Mouse (Mus musculus): ENCODE data around the gene Evx1. TPM values are rescaled to one million over a fixed set of nuclear protein-coding genes. Genes with fewer than 3 reads are reported as not detected.

Gene Evx1
- polyA plus RNA-seq, 1 experiment from 2014 or later, result not detected

DNA sequence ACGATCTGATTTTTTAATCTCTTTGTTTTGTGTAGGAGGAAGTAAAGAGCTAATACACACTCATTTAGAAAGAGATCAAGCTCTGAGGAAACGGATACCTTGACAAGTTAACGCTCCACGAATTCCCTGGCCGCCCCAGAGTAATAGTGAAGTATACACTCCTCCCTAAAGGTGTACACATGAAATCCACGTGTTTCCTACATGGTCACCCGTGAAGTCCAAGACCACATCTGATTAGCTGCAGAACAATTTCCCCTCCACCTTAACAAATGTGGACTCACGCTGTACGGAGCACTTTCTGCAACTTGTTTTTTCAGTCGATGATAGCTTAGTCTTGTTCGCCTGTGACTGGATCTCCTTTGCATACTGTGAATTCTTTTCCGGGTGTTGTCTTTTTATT, 23.1 kb upstream of the Evx1 start:
- no peak for DNase-seq (ENCODE audit: low spot score)

DNA sequence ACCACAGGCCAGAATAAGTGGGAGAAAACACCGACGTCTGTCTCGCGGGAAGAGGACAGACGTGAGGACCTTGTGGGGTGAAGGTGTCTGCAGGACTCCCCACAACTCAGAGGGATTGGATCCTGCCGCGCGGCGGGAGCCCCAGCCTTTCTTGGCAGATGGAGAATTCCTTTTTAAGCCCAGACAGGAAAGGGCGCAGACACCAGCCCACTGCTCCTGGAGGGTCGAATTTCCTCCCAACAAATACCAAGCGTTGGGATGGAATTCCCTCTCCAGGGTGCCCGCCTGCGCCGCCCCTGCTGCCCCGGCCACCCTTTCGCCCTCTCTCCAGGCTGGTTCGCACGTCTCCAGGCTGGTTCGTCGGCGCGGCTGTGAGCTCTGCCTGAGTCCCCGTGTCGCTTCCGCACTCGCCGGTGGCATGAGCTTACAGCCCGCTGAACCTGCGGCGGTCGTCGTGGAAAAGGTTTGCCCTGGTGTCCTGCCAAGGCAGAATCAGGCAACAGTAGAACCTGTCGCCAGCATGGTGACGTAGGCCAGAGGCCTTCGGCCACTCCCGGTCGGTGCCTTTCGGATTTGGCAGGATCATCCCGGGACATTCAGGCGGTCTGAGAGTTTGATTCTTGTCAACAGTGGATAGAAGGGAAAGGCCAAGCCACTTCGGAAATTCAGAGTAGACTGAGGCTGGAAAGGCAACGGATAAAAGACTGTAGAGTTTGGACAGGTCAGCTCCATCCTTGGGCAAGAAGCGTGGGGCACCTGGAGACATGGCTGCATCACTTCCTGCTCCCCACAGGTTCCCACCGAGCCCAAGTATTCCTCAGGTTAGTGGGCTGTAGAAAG, 22.1 kb upstream of the Evx1 start:
- no peak for DNase-seq (ENCODE audit: low spot score)

DNA sequence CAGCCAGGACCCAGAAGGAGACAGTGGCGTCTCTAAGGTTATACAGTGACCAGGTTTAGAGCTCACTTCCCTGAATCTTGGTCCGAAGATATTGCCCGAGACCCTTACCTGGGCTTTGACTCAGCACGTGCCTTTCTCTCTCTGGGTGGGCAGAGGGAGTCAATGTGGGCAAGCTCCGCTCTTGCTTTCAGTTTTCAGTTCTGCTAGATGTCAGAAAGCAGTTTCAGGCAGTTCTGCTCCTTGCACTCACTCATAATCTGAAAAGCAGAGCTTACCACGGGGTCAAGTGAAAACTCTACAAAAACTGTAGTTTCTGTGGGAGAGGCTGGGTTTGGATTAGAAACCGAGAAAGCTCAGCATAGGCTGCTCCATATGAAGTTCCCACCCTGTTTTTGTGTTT, 21.0 kb upstream of the Evx1 start:
- no peak for DNase-seq (ENCODE audit: low spot score)

DNA sequence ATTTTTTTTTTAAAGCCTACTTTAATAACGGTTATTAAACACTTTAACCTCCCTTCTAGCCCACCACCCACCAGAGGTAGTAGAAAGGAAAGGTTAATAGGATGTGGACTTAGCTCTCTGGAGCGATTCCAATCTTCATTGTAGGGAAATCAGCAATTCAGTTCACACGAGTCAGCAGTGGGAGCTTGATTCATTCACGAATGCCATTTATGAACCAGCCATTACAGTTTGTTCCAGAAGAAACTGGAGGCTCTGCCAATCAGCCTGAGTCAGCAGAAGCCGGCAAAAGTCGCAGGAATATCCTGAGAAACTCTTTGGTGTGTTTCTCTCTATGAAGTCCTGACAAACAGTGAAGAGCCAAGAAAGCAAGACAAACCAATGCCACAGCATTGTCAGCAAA, 18.7 kb upstream of the Evx1 start:
- no peak for DNase-seq (ENCODE audit: low spot score)

DNA sequence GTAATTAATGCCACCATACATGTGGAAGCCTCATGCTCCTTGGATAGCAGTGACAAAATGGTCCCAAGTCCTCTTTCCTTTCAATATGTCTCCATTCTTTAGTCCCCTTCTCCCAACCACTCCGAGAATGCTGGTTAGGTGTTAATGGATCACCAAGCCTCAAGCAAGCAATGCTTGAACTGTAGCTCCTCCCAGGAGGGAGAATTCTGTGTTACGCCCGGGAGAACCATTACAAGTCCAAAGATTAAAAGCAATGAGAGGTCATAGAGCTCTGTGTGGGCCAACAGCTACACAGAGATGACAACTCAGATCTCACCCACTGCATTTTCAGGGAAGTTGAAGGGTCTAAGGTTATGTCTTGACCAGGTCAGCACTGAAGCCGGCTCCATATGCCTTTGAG, 14.8 kb upstream of the Evx1 start:
- no peak for DNase-seq (ENCODE audit: low spot score)

DNA sequence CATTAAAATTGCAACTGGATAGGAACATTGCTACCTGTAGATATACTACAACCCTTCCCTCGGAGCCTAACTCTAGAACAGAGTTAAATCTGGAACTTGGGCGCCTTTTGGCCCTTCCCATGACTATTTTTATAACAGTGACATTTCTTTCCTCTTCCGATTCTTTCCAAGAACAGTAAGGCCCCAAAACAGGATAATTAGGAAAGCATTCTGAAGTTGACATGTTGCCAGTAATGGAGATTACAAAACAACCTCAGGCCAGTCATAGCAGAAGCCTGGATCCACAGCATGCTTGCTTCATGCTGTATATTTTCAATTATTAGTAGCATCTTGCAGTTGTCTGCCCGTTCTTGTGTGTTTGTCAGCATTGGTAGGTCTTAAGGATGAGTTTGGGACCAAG, 12.5 kb upstream of the Evx1 start:
- DNase-seq (ENCODE audit: low spot score), result no peak

DNA sequence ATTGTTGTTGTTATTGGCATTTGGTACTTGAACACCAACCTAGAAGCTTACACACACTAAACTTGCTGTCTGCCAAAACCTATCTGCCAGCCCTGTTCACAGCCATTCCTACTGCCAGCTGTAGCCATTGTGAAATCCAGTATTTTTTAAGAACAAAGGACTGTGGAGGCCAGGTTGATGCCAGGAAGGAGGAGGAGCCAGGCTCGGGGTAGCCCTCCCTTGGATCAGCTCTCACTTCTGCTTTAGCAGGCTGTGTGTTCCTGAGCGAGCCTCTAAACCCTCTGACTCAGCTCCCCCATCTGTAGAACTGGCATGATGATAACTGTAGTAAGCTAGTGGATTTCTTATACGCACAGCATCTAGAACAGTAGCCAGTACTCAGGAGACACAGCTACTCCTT, 9.9 kb upstream of the Evx1 start:
- DNase-seq (ENCODE audit: low spot score), result no peak

DNA sequence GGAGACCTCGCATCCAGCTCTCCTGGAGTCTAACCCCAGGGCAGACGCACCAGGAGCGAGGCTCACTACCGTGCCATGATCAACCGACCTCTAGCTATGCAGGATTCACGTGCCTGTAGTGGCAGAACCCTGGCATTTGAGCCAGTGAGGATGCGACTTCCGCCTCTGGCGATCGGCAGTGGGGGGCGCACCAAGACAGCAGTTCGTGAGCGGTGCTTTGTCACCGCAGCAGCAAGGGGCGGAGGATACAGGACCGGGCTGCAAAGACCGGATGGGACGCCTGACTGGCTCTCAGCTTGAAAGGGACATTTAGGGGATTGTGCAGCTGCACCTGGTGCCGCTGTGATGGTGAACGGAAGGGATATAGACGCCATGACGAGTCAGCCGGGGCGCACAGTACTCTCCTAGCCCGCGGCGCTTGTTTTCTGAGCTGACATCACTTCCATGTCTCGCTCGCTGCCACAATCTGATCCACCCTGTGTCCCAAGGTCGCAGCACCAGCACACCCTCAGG, 7.4 kb upstream of the Evx1 start:
- peak; percentile 73 for DNase-seq (ENCODE audit: low spot score)

DNA sequence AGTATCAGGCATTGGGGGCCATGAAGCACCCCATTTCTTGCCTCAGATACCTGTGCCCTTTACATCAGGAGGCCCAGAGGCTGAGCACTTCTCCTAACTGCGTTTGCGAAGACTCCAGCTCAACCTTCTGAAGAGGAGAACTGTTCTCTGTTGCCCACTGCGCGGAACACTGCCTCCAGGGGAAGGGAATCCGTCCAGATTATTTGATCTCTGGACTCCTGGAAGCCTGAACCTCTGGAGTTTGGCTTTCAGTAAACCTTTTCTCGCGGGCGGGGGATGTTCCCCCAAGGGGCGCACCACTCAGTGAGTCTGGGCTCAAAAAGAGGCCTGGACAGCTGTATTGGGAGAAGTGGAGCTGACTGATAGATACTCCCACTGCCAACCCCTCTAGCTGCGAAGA, 3.5 kb upstream of the Evx1 start:
- DNase-seq (ENCODE audit: low spot score), result no peak

DNA sequence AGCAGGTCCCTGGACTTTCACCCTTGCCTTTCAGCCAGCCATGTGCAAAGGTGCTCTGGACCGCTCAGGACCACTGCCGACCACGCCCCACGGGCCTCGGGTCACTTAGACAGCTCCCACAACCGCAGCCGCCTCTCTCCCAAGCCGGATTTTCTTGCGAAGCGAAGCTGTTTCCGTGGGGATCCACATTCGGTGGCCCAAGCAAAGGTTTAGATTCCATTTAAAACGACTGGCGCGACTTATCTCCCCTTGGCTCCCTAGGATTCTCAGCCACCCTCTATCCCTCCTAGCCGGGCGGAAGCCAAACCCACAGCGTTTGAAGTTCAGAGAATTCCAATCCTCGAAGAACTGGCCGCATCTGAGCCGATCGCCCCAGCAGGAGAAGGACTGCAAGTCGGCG, 2.9 kb upstream of the Evx1 start:
- DNase-seq (ENCODE audit: low spot score), result no peak

DNA sequence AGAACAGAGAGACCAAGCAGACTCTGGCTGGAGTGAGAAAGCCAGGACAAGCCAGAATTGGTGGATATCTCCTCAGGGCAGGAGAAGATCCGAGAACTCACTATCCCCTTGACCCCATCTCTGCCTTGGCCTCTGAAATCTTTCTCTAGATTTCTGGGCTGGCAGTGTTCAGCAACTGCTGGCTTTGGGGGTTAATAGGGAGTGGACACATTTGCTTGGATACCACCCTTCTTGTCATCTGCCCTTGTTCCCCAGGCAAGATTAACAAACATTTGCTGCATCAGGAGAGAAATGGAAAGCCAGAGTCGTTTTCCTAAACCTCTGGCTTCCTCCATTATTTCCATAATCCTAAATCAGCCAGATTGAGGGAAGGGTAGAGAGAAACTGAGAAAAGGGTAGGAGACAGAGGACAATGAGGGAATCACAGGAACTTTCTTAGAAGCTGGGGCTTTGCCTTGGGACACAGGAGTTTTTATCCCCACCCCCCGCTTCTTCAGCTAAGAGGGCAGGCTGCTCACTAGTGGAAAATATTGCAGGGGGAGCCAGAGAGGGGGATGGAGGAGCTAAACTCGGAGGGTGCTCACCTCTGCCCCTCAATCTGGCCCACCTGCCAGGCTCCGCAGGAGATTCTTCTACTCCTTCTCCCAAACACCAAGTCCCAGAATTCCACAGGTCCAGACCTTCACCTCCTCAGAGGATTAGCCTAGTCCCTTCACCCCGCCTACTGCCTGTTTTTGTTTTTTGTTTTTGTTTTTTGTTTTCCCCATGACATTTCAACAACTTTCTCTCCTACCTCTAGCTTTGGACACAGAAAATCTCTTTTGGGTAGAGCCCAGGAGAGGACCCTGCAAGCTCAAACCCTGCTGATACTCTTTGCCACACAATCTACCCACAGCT, 1.4 kb upstream of the Evx1 start:
- DNase-seq (ENCODE audit: low spot score), result no peak

DNA sequence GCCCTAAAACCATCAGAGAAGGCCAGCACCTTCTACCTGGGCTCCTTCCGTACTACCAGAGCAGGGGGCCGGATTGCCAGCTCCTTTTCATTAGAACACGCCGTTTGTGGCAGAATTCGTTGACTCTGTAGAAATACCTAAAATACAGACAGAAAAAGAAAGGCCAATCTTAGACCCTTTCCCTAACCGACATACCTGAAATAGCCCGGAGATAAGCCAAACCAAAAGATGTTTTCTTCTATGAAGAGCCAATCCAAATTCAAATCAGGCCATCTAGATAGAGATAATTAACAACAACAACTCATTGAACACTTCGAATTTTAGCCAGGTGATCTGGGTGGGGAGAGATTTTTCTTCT, 761 bp upstream of the Evx1 start:
- no peak for DNase-seq (ENCODE audit: low spot score)

DNA sequence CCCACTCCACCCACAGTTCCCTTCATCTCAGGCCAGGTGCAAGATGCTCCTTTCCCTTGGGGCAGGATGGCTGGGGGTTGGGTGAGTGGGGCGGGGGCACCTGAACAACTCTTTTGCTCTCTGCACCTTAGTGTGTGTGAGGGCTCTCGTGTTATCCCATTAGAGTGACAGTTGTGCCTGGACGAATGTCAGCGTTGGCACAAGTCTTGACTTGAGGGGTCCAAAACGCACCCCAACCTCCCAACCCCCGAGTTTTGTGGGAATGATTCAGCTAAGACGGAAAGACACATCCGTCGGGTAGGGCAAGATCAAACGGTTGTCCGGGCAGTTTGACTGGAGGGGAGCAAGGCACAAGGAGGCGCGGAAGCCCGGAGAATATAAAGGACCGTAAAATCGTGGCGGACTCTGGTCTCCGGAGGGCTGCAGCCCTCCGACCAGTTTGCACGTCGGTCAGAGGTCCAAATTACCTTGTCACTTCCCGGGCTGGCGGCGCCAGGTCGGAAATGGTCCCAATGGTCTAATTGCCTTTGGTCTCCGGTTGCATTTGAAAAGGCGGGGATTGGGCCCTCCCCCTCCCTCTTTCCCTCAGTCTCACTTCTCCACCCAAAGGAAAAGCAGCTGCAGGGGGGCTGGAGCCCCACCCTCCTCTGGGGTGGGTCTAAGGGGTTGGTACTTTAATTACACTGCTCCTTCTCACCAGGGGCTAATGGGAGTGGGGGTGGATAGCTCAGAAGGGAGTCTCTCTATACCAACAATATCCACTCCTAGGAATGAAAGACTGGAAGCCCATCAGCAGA, 1.2 kb downstream of the Evx1 start:
- no peak for DNase-seq (ENCODE audit: low spot score)

DNA sequence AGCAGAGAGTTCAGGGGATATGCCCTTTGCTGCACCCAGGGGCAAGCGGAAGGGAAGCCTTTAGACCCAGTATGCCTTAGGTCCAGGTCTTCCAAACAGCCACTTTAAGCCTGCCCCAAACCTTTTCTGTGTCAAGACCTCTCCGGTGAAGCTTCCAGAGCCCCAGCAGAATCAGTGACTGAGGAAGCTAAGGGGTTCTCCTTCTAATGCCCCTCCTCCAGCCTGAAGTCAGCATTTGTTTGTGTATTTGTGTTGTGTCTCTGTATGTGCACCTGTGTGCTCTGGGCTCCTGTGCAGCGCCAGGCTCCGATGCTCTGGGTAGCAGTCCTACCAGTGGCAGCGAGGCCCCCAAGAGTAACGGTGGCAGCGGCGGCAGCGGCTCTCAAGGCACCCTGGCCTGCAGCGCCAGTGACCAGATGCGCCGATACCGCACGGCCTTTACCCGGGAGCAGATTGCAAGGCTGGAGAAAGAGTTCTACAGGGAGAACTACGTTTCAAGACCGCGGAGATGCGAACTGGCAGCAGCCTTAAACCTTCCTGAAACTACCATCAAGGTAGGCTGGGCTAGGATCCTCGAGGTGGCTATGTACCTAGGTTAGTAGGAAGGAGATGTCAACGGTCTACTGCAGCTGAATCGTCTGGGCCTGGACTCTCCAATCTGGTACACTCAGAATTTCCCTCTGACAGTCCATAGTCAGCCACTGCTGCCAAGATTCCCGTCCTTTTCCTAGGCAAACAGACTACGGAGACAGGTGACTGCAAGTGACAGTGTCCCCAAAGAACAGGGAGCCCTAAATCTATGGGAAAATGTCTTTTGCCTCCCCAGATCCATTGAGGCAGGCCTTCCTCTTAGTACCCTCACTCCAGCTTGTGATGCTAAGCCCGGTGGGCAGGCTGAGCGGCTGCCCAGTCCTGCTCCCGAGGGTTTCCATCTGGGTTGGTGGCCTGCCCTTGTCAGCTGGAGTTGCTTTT, 2.4 kb downstream of the Evx1 start:
- no peak for DNase-seq (ENCODE audit: low spot score)

DNA sequence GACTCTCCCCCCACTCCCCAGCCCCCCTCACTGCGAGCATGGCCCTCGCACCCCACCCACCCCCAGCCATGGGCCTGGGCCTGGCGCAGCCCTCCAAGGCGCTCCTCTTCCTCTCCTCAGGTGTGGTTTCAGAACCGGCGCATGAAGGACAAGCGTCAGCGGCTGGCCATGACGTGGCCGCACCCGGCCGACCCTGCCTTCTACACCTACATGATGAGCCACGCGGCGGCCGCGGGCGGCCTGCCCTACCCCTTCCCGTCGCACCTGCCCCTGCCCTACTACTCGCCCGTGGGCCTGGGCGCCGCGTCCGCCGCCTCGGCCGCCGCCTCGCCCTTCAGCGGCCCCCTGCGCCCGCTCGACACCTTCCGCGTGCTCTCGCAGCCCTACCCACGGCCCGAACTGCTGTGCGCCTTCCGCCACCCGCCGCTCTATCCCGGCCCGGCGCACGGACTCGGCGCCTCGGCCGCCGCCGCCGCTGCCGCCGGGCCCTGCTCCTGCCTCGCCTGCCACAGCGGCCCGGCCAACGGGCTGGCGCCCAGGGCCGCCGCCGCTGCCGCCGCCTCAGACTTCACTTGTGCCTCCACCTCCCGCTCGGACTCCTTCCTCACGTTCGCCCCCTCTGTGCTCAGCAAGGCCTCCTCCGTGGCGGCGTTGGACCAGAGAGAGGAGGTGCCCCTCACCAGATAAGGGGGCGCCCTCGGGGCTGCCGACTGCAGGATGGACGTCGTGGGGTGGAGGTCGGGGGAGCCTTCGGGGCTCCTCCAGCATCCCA, 3.3 kb downstream of the Evx1 start:
- DNase-seq (ENCODE audit: low spot score), result no peak

DNA sequence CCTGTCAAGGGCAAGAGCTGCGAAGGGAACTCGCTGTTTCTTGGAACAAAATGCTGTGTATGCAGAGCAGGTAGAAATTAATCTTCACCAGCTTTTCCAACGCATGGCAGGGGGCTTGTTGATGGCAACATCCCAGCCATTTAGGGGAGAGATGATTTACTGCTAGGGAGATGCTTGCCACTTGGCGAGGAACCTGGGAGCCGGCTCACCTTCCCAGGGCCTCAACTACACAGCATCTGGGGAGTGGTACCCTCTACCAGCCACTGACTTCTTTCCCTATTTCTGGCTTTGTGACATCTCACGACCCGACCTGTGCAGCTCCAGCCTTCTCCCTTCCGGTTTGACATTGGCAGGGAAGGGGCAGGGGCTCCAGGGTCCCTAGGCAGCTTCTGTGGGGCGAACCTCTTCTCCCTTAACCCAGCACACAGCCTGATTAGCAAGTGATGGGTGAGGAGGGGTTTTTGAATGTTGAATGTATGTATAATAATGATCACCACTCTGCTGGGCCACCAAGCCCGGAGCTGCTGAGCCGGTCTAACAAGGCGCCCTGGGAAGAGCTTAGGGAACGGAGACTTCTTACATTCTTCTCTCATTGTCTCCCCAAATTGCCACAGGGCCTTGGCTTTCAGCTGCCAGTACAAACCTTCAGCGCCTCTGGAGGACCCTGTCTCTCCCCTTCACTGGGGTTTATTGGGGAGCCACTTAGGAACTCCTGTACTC, 4.3 kb downstream of the Evx1 start:
- DNase-seq (ENCODE audit: low spot score), result no peak

DNA sequence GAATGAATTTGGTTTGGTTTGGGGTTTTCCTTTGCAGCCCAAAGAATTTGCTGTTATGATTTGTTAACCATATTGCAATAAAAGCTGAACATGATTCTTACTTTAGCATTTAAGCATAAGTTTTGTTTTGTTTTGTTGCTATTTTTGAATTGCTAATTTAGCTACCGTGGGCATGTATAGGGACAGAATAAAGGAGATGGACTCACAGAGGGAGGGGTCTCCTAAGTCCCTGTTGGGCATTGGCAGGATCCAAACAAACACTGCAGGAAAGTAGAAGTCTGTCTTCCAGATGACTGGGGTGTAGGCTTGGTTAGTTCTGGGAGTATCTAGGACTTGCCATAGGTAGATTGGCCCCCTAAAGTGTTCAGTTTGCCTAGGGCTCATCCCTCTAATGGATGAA, 5.0 kb downstream of the Evx1 start:
- DNase-seq (ENCODE audit: low spot score), result no peak

DNA sequence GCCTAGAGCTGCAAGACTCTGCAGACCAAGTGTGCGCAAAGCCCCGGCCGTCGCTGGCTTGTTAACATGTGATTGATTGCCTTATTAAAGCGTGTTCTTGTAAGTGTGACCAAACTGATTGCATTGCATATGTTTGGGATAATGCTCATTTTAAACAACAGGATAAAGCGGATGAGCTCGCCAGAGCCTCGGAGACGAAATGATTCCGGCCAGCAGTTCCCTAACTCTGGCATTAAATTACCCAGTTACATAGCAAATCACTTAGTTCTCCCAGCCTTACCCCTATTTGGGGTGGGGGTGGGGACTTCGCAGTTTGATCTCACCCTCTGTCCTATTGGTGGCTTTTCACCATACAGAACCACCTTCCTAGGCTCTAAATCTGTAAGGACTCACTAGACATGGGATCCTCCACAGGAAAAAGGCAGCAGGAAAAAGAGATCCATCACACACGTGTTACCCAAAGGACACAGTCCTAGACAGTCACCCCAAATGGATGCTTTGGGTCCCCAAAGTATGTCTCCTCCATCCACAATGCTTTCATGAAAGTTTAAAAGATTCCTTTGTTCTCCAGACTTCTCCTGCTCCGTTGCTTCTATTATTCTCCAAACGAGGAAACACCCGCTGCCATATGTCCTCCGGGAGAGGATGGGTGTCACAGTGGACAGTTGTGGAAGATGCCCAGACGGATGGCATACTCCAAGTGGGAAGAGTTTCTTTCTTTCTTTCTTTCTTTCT, 6.8 kb downstream of the Evx1 start:
- DNase-seq (ENCODE audit: low spot score), result no peak

Data from thymus, postnatal 0 days (tissue).